Mouse (Mus musculus): ENCODE measurements around the gene Srpx2.

- TF ChIP-seq CTCF (conservative IDR thresholded peaks at IDR 0.05; ENCODE audit: low read length) (no peak), POU5F1 (IDR thresholded peaks at IDR 0.05; ENCODE audit: borderline replicate concordance, low read length) (no peak), NANOG (IDR thresholded peaks at IDR 0.05; ENCODE audit: borderline replicate concordance, low read length) (no peak)
Measured at GRCm38 (mm10) chrX:133914219-133914618, 6.0 kb downstream of the Srpx2 start.
